Mouse (Mus musculus) neural tube, embryonic 11.5 days (tissue): ENCODE results near the gene Cdca4. TPM values are rescaled to one million over a fixed set of nuclear protein-coding genes. Genes with fewer than 3 reads are reported as not detected.

Source experiments
- ATAC-seq: fragments of 200-750 bp; cut with Nextera tagmentation; 2 replicates; pipeline ENCODE4 v1.8.0; 2017; ENCODE audit warnings: moderate number of reproducible peaks, mild to moderate bottlenecking, moderate TSS enrichment, moderate library complexity; ENCODE audit not compliant: insufficient read depth, low FRiP score, low TSS enrichment
- DNase-seq: peaks from one replicate; pipeline ENCODE4 v3.0.0-alpha.2; 2015; ENCODE audit warnings: low spot score
- H3K27ac ChIP-seq: fragments of 300-500 bp; sonication (generic); 2 replicates; pipeline ENCODE4 v1.5.1; 2014; ENCODE audit warnings: low read depth, mild to moderate bottlenecking, low read length
- H3K27me3 ChIP-seq: fragments of 300-500 bp; sonication (generic); 2 replicates; pipeline ENCODE4 v1.6.1; 2014; ENCODE audit warnings: mild to moderate bottlenecking, low read length, mixed read lengths; ENCODE audit not compliant: control insufficient read depth, insufficient read depth
- H3K36me3 ChIP-seq: fragments of 300-500 bp; sonication (generic); 2 replicates; pipeline ENCODE4 v1.6.1; 2014; ENCODE audit warnings: mild to moderate bottlenecking, low read length, moderate library complexity, mixed read lengths; ENCODE audit not compliant: control insufficient read depth, insufficient read depth
- H3K4me1 ChIP-seq: fragments of 300-500 bp; sonication (generic); 2 replicates; pipeline ENCODE4 v1.6.1; 2014; ENCODE audit warnings: low read length, mixed read lengths; ENCODE audit not compliant: control insufficient read depth, insufficient read depth
- H3K4me2 ChIP-seq: fragments of 300-500 bp; sonication (generic); 2 replicates; pipeline ENCODE4 v1.6.1; 2014; ENCODE audit warnings: low read depth, mild to moderate bottlenecking, moderate library complexity
- H3K4me3 ChIP-seq: fragments of 300-500 bp; sonication (generic); 2 replicates; pipeline ENCODE4 v1.5.1; 2014; ENCODE audit warnings: low read depth, low read length
- H3K9ac ChIP-seq: fragments of 300-500 bp; sonication (generic); 2 replicates; pipeline ENCODE4 v1.6.1; 2014; ENCODE audit warnings: mild to moderate bottlenecking, low read length
- H3K9me3 ChIP-seq: fragments of 300-500 bp; sonication (generic); 2 replicates; pipeline ENCODE4 v1.6.1; 2016; ENCODE audit warnings: low read length; ENCODE audit not compliant: control insufficient read depth
- WGBS: fragments of 180-500 bp; shearing (Covaris S2); extraction: QIAGEN DNeasy Blood & Tissue Kit; methylation state at CpG from one replicate; pipeline ENCODE4 v1.1.7; 2014; 5-methylcytosine and 5-hydroxymethylcytosine counted together
- polyA plus RNA-seq: library from polyadenylated mRNA; unstranded; fragments of >200 nt; fragmentation: Nextera tagmentation; extraction: Ambion mirVana; gene quantifications from 2 replicates; pipeline ENCODE4 v1.2.1, GENCODE M21; 2014

Gene Cdca4
- polyA plus RNA-seq, 1 experiment from 2014 or later: 173 TPM

GRCm38 (mm10) chr12:112794356-112794816, 34.8 kb downstream of the Cdca4 start:
- H3K4me2 ChIP-seq: no peak overlapping the region
- no peak overlapping the region for H3K4me3 ChIP-seq
- peaks cover 3% of the 10 kb centered on the region; the same call in 1 of the 2 replicates for H3K4me1 ChIP-seq
- ATAC-seq: no peak
- no peaks in the 10 kb centered on the region for H3K27me3 ChIP-seq
- 46% methylated on average over 7 of the region's 7 CpGs for WGBS
- no peak for DNase-seq
- no peak overlapping the region for H3K27ac ChIP-seq
- H3K9me3 ChIP-seq: no peaks in the 10 kb centered on the region
- H3K36me3 ChIP-seq: no peaks in the 10 kb centered on the region
- H3K9ac ChIP-seq: no peak overlapping the region

DNA sequence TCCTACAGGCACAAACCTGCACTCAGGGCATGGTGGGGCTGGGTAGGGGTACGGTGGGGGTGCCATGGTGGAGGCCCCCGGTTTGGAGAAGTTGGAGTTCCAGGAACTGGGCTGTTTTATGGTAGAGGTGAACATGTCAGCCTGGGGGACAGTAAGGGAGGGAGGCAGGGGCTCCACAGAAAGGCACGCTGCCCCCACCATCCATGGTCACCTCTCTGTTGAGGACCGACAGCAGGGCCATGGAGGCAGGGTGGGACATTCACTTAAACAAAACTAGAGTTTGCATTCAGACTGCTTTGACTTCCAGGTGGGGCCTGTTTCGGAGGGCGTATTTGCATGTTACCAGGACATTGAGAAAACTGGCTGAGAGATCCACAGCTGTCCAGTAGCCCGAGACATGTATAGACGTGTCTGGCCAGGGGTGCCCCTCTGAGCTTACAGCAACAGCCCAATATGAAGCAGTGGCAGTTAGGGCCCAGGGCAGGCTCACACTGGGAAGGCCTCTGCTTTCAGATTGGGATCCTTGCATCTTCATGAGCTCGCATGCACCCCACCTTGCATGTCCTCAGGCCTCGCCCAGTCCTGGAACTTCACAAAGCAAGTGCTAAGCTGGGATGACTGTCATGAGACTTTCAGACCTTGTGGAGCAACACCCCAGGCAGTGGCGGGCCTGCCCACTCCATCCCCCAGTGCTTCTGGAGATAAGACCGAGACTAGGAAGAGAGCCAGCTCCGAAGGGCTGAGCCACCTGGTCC, 35.4 kb downstream of the Cdca4 start:
- no peak for DNase-seq
- Histone ChIP-seq H3K27ac (no peak overlapping the region), H3K27me3 (no peaks in the 10 kb centered on the region), H3K9me3 (no peaks in the 10 kb centered on the region), H3K9ac (no peak overlapping the region), H3K4me3 (no peak overlapping the region), H3K4me2 (no peak overlapping the region), H3K4me1 (peaks cover 3% of the 10 kb centered on the region; the same call in 1 of the 2 replicates), H3K36me3 (no peaks in the 10 kb centered on the region)
- no peak for ATAC-seq
- 81% methylated on average over 13 of the region's 13 CpGs for WGBS

DNA sequence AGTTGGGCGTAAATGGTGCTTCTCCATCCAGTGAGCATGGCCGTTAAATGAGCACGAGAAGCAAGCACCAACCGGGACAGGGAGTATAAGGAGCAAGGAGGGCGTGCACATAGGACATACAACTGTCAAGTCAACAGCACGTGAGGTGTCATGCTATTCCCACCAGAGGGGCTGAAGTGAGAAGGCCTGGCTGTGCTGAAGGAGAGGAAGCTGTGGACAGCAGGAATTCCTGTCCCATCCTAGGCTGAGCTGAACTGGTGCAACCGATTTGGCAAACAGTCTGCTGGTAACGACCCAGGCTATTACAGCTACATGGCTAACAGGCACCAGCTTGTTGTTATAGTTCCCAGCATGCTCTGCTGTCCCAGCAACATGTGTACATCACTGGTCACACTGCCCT, 38.2 kb downstream of the Cdca4 start:
- no peaks in the 10 kb centered on the region for H3K36me3 ChIP-seq
- no peak for ATAC-seq
- H3K4me3 ChIP-seq: no peak overlapping the region
- no peak overlapping the region for H3K27ac ChIP-seq
- no peaks in the 10 kb centered on the region for H3K27me3 ChIP-seq
- WGBS: 73% methylated on average over 8 of the region's 8 CpGs
- H3K4me2 ChIP-seq: no peak overlapping the region
- peaks cover 3% of the 10 kb centered on the region; the same call in 1 of the 2 replicates for H3K4me1 ChIP-seq
- no peaks in the 10 kb centered on the region for H3K9me3 ChIP-seq
- no peak overlapping the region for H3K9ac ChIP-seq
- no peak for DNase-seq

GRCm38 (mm10) chr12:112774481-112774880, 54.7 kb downstream of the Cdca4 start:
- no peak overlapping the region for H3K9ac ChIP-seq
- H3K4me2 ChIP-seq: no peak overlapping the region
- no peaks in the 10 kb centered on the region for H3K27me3 ChIP-seq
- H3K4me3 ChIP-seq: no peak overlapping the region
- DNase-seq: no peak
- ATAC-seq: no peak
- H3K9me3 ChIP-seq: no peaks in the 10 kb centered on the region
- 98% methylated on average over 10 of the region's 10 CpGs for WGBS
- H3K27ac ChIP-seq: no peak overlapping the region
- H3K36me3 ChIP-seq: no peaks in the 10 kb centered on the region
- H3K4me1 ChIP-seq: no peaks in the 10 kb centered on the region

GRCm38 (mm10) chr12:112774026-112774425, 55.2 kb downstream of the Cdca4 start:
- H3K4me3 ChIP-seq: no peak overlapping the region
- H3K4me1 ChIP-seq: no peaks in the 10 kb centered on the region
- no peaks in the 10 kb centered on the region for H3K36me3 ChIP-seq
- H3K9ac ChIP-seq: no peak overlapping the region
- no peak overlapping the region for H3K27ac ChIP-seq
- ATAC-seq: no peak
- H3K27me3 ChIP-seq: no peaks in the 10 kb centered on the region
- no peaks in the 10 kb centered on the region for H3K9me3 ChIP-seq
- DNase-seq: no peak
- H3K4me2 ChIP-seq: no peak overlapping the region
- WGBS: 75% methylated on average over 6 of the region's 6 CpGs

DNA sequence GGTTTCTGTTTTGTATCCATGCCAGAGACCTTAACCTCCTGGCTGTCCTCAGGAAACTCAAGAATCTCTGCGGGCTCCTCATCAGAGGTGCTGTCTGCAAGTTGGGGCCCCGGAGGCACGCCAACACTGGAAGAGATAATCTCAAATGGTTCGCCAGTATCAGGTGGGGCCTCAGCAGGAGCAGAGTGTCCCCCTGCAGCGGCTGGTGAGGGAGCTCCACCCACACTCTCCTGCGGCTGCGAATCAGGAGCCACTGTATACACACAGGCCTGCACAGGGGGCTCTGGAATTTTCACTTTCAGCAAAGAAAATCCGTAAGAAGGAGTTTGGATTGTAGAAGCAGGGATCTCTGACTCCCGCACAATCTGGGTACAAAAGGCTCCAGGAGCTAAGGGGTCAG, 55.9 kb downstream of the Cdca4 start:
- DNase-seq (no peak), ATAC-seq (no peak)
- Histone ChIP-seq H3K4me3 (no peak overlapping the region), H3K4me2 (no peak overlapping the region), H3K4me1 (no peaks in the 10 kb centered on the region), H3K9me3 (no peaks in the 10 kb centered on the region), H3K27me3 (no peaks in the 10 kb centered on the region), H3K9ac (no peak overlapping the region), H3K27ac (no peak overlapping the region), H3K36me3 (no peaks in the 10 kb centered on the region)
- 53% methylated on average over 9 of the region's 9 CpGs for WGBS

GRCm38 (mm10) chr12:112772306-112772705, 56.9 kb downstream of the Cdca4 start:
- Histone ChIP-seq H3K27ac (no peak overlapping the region), H3K9me3 (no peaks in the 10 kb centered on the region), H3K27me3 (no peaks in the 10 kb centered on the region), H3K9ac (no peak overlapping the region), H3K4me2 (no peak overlapping the region), H3K36me3 (no peaks in the 10 kb centered on the region), H3K4me1 (no peaks in the 10 kb centered on the region), H3K4me3 (no peak overlapping the region)
- no peak for DNase-seq
- WGBS: 89% methylated on average over 14 of the region's 14 CpGs
- no peak for ATAC-seq

DNA sequence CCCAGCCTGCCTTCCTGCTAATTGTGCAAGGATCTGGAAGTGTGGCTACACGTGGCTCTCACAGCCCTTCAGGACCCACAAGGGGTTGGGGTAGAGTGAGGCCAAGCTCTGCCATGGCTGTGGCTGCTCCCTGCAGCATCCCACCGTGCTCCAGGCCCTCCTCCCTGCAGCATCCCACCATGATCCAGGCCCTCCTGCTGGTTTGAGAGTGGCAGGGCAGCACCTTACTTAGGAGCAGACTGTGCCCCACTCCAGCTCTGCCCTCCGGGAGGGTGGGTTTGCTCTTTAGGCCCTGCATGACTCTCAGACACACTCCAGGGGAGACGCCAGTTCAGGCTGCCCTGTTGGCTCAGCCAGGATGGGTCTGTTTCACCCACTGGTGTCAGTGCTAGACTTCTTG, 58.8 kb downstream of the Cdca4 start:
- ATAC-seq: no peak
- H3K27me3 ChIP-seq: no peaks in the 10 kb centered on the region
- no peak overlapping the region for H3K4me2 ChIP-seq
- peak overlapping the region; percentile 6; the same call in 1 of the 2 replicates for H3K9ac ChIP-seq
- H3K27ac ChIP-seq: no peak overlapping the region
- no peak overlapping the region for H3K4me3 ChIP-seq
- H3K9me3 ChIP-seq: no peaks in the 10 kb centered on the region
- H3K36me3 ChIP-seq: no peaks in the 10 kb centered on the region
- no peaks in the 10 kb centered on the region for H3K4me1 ChIP-seq
- DNase-seq: no peak
- 79% methylated on average over 4 of the region's 4 CpGs for WGBS
